32 mouse cellular contexts compared by ENCODE assay signal in genomic region chr6:71307486-71307885, GRCm38 (mm10). TPM values are rescaled to one million over a fixed set of nuclear protein-coding genes. Genes with fewer than 3 reads are reported as not detected.
DNase-seq lines count a peak whose midpoint lies in the region; ATAC-seq and TF ChIP-seq lines count a peak whose summit lies in the region.
"Had no signal": no experiment of that assay in that cellular context is flagged by ENCODE, and none has a peak within 500 bp of the region (broad histone marks: within the 10 kb centered on the region; RNA-seq: fewer than 3 reads in every experiment).

No protein-coding gene starts in this region.

- no peak overlapping the region for H3K4me2 ChIP-seq in heart, embryonic 16.5 days (ENCODE audit: low read depth, low read length)
- H3K4me2 ChIP-seq: hindbrain, embryonic 12.5 days; kidney, embryonic 15.5 days; liver, embryonic 13.5 days; midbrain, embryonic 12.5 days; neural tube, embryonic 12.5 days had no signal

- no peak overlapping the region for H3K4me3 ChIP-seq in heart, embryonic 16.5 days (ENCODE audit: low read length)
- no peak overlapping the region for H3K4me3 ChIP-seq in thymus, adult 2 months (ENCODE audit: control insufficient read depth, insufficient read depth, low read length)
- H3K4me3 ChIP-seq in gastrocnemius, adult 2 months, result no peak overlapping the region
- H3K4me3 ChIP-seq: embryonic facial prominence, embryonic 10.5 days; hindbrain, embryonic 12.5 days; kidney, embryonic 15.5 days; liver, embryonic 13.5 days; midbrain, embryonic 12.5 days; neural tube, embryonic 12.5 days had no signal

- peak; percentile 63; the same call in 1 of the 2 replicates for ATAC-seq in heart, embryonic 16.5 days (replicated peaks; ENCODE audit: extremely low read depth, insufficient read depth, low FRiP score)
- ATAC-seq in cerebellum, adult (ENCODE audit: insufficient number of reproducible peaks, low FRiP score, low TSS enrichment), result no peak
- ATAC-seq: forebrain, embryonic 16.5 days; intestine, postnatal 0 days had no signal

- no peaks in the 10 kb centered on the region for H3K36me3 ChIP-seq in heart, embryonic 16.5 days (ENCODE audit: control insufficient read depth, insufficient read depth)
- no peaks in the 10 kb centered on the region for H3K36me3 ChIP-seq in thymus, adult 2 months (ENCODE audit: control insufficient read depth, insufficient read depth, low read length)
- H3K36me3 ChIP-seq: embryonic facial prominence, embryonic 10.5 days; hindbrain, embryonic 12.5 days; kidney, embryonic 15.5 days; liver, embryonic 13.5 days; midbrain, embryonic 12.5 days; neural tube, embryonic 12.5 days had no signal

- no peak for DNase-seq in heart, adult 18-20 months
- peak; percentile 70 for DNase-seq in T-cell, adult 2 months (ENCODE audit: low spot score)
- peak; percentile 77 for DNase-seq in thymus, adult 2 months
- peak; percentile 75 for DNase-seq in thymus, postnatal 4 days
- no peak for DNase-seq in gastrocnemius, adult 2 months
- DNase-seq: adrenal gland, postnatal 25 days; B cell, adult 2 months; cerebellum, adult 9-10 months; gastrocnemius, postnatal 25 days; heart, postnatal 14 days; kidney, postnatal 4 days; layer of hippocampus, adult 9-11 months; liver, embryonic 13.5 days; lung, adult 2 months; right cerebral cortex, postnatal 14 days; spleen, adult 18-20 months had no signal

- no peak overlapping the region for H3K9ac ChIP-seq in heart, embryonic 16.5 days (ENCODE audit: low read length)
- H3K9ac ChIP-seq: hindbrain, embryonic 12.5 days; kidney, embryonic 15.5 days; liver, embryonic 13.5 days; midbrain, embryonic 12.5 days; neural tube, embryonic 12.5 days had no signal

- WGBS in heart, embryonic 16.5 days, result 82% methylated on average over 8 of the region's 8 CpGs
- 7% methylated on average over 8 of the region's 8 CpGs for WGBS in thymus, adult 2 months

- no peak overlapping the region for H3K27ac ChIP-seq in heart, embryonic 16.5 days (ENCODE audit: low read length)
- H3K27ac ChIP-seq in thymus, adult 2 months (ENCODE audit: control insufficient read depth, insufficient read depth, low read length), result peak overlapping the region; percentile 93
- H3K27ac ChIP-seq in gastrocnemius, adult 2 months, result no peak overlapping the region
- H3K27ac ChIP-seq: embryonic facial prominence, embryonic 10.5 days; hindbrain, embryonic 12.5 days; kidney, embryonic 15.5 days; liver, embryonic 13.5 days; midbrain, embryonic 12.5 days; neural tube, embryonic 12.5 days had no signal

- intact Hi-C loops in gastrocnemius, adult 2 months (cut with DNase I), result no loop called here

- no peaks in the 10 kb centered on the region for H3K9me3 ChIP-seq in heart, embryonic 16.5 days (replicated peaks; ENCODE audit: control insufficient read depth, low read length)
- H3K9me3 ChIP-seq: embryonic facial prominence, embryonic 10.5 days; hindbrain, embryonic 12.5 days; kidney, embryonic 15.5 days; liver, embryonic 13.5 days; midbrain, embryonic 12.5 days; neural tube, embryonic 12.5 days had no signal

- no peak for TF ChIP-seq CTCF in thymus, adult 2 months (IDR thresholded peaks at IDR 0.05; ENCODE audit: borderline replicate concordance, control insufficient read depth, extremely low read depth, insufficient read depth, low read length, poor library complexity)
- TF ChIP-seq CTCF in gastrocnemius, adult 2 months (IDR thresholded peaks at IDR 0.05), result no peak

- TF ChIP-seq POLR2A in thymus, adult 2 months (IDR thresholded peaks at IDR 0.05; ENCODE audit: control insufficient read depth, extremely low read depth, insufficient read depth, low read length, poor library complexity), result no peak

- no peaks in the 10 kb centered on the region for H3K4me1 ChIP-seq in heart, embryonic 16.5 days (ENCODE audit: control insufficient read depth, insufficient read depth, low read length)
- peaks cover 37% of the 10 kb centered on the region for H3K4me1 ChIP-seq in thymus, adult 2 months (replicated peaks; ENCODE audit: control insufficient read depth, insufficient read depth, low read length)
- H3K4me1 ChIP-seq: embryonic facial prominence, embryonic 10.5 days; hindbrain, embryonic 12.5 days; kidney, embryonic 15.5 days; liver, embryonic 13.5 days; midbrain, embryonic 12.5 days; neural tube, embryonic 12.5 days had no signal

- H3K27me3 ChIP-seq in heart, embryonic 16.5 days (ENCODE audit: control insufficient read depth, insufficient read depth, low read length), result no peaks in the 10 kb centered on the region
- no peaks in the 10 kb centered on the region for H3K27me3 ChIP-seq in thymus, adult 2 months (ENCODE audit: control insufficient read depth, insufficient read depth, low read length)
- H3K27me3 ChIP-seq: hindbrain, embryonic 12.5 days; kidney, embryonic 15.5 days; liver, embryonic 13.5 days; midbrain, embryonic 12.5 days; neural tube, embryonic 12.5 days had no signal

RNA-seq across cellular contexts. Expression of gene Smyd1, which starts 14.5 kb away (rescaled TPM):
- 118 and 136 TPM in 2 replicates for polyA plus RNA-seq in heart, embryonic 16.5 days (2015; fragmentation: Nextera tagmentation; extraction: Ambion mirVana)
- total RNA-seq in heart, adult 18-20 months (2021), result 100 to 1,000 TPM; 337 to 360 TPM
- polyA plus RNA-seq in thymus, adult 2 months (2012; rRNA removed), result 9.6 and 15.1 TPM in 2 replicates
- 100 to 1,000 TPM; 370 to 385 TPM for total RNA-seq in gastrocnemius, adult 2 months (2021)
- total RNA-seq: common myeloid progenitor, adult 5-6 weeks; megakaryocyte, adult 5-6 weeks; monocyte, adult 5-6 weeks had no signal

RNA-seq across cellular contexts. Expression of gene Cd8b1, which starts 15.1 kb away (rescaled TPM):
- polyA plus RNA-seq in heart, embryonic 16.5 days (2015; fragmentation: Nextera tagmentation; extraction: Ambion mirVana), result 3.0 and 17.6 TPM in 2 replicates
- 1 to 10 TPM in 1 of 2 experiments, not detected in 1; 1.8 TPM for total RNA-seq in heart, adult 18-20 months (2021)
- 712 and 845 TPM in 2 replicates for polyA plus RNA-seq in thymus, adult 2 months (2012; rRNA removed)
- total RNA-seq in gastrocnemius, adult 2 months (2021), result not detected
- total RNA-seq: adrenal gland, postnatal 25 days; common myeloid progenitor, adult 5-6 weeks; left cerebral cortex, adult 18-20 months; left cerebral cortex, postnatal 36 days had no signal
- polyA plus RNA-seq: brain, embryonic 14.5 days; forebrain, embryonic 16.5 days; hindbrain, embryonic 12.5 days; limb, embryonic 14.5 days; liver, embryonic 13.5 days; midbrain, embryonic 12.5 days; neural tube, embryonic 12.5 days had no signal

RNA-seq across cellular contexts. Expression of gene Krcc1, which starts 36.0 kb away (rescaled TPM):
- polyA plus RNA-seq in heart, embryonic 16.5 days (2015; fragmentation: Nextera tagmentation; extraction: Ambion mirVana), result 61.5 and 69.2 TPM in 2 replicates
- 10 to 100 TPM; 60.6 to 63.9 TPM for total RNA-seq in heart, adult 18-20 months (2021)
- 7.7 and 8.9 TPM in 2 replicates for polyA plus RNA-seq in thymus, adult 2 months (2012; rRNA removed)
- 10 to 100 TPM; 23.7 to 33.6 TPM for total RNA-seq in gastrocnemius, adult 2 months (2021)

Comparison
In these comparisons a context has a peak if more than half of its experiments do, and no peak if none do; other contexts are left out.
1. DNase-seq: peak in T-cell, adult 2 months (single experiment), thymus, adult 2 months (single experiment) and thymus, postnatal 4 days (single experiment); none in heart, adult 18-20 months (0 of 2) and gastrocnemius, adult 2 months (single experiment).